Mouse (Mus musculus): Measurements from ENCODE around the gene Auts2. TPM values are rescaled to one million over a fixed set of nuclear protein-coding genes. Genes with fewer than 3 reads are reported as not detected.
"Not testable (repeated sequence)": the region's sequence is repeated elsewhere in the genome, so short reads cannot be mapped to it uniquely, and the experiment has no call there.

Gene Auts2
- polyA plus RNA-seq (2015; fragmentation: Nextera tagmentation; extraction: Ambion mirVana) = 1.8 and 2.3 TPM in 2 replicates

GRCm38 (mm10) chr5:132543118-132544071 is at the start of gene Auts2:
Auts2 (minus strand) TSS chr5:132543344.
- H3K27ac ChIP-seq (ENCODE audit: low read length) = peak within 1 kb of the TSS; percentile 41
- H3K9ac ChIP-seq (ENCODE audit: low read depth, low read length) = peak within 1 kb of the TSS; percentile 45
- peak; percentile 87 for ATAC-seq (ENCODE audit: low read depth)
- no peaks in the 10 kb centered on the region for H3K4me1 ChIP-seq (ENCODE audit: control insufficient read depth, low read depth, low read length)
- H3K27me3 ChIP-seq (ENCODE audit: control insufficient read depth, insufficient read depth, low read depth, low read length) = peaks cover 42% of the 10 kb centered on the region
- no peaks in the 10 kb centered on the region for H3K9me3 ChIP-seq (replicated peaks; ENCODE audit: control insufficient read depth, low read length)
- peak within 1 kb of the TSS; percentile 63 for H3K4me3 ChIP-seq (ENCODE audit: low read depth, low read length)
- peak within 1 kb of the TSS; percentile 51 for H3K4me2 ChIP-seq (ENCODE audit: low read depth, low read length)
- H3K36me3 ChIP-seq (ENCODE audit: control insufficient read depth, insufficient read depth) = no peaks in the 10 kb centered on the region
- WGBS (ENCODE audit: insufficient replicate concordance) = under 1% methylated on average over 54 of the region's 105 CpGs

- H3K4me2 ChIP-seq (ENCODE audit: low read depth, low read length) = no peak overlapping the region
- 73% methylated on average over 24 of the region's 24 CpGs for WGBS (ENCODE audit: insufficient replicate concordance)
- no peaks in the 10 kb centered on the region for H3K27me3 ChIP-seq (ENCODE audit: control insufficient read depth, insufficient read depth, low read depth, low read length)
- ATAC-seq (ENCODE audit: low read depth) = no peak
- H3K36me3 ChIP-seq (ENCODE audit: control insufficient read depth, insufficient read depth) = no peaks in the 10 kb centered on the region
- H3K27ac ChIP-seq (ENCODE audit: low read length) = no peak overlapping the region
- no peak overlapping the region for H3K9ac ChIP-seq (ENCODE audit: low read depth, low read length)
- no peak overlapping the region for H3K4me3 ChIP-seq (ENCODE audit: low read depth, low read length)
- H3K4me1 ChIP-seq (ENCODE audit: control insufficient read depth, low read depth, low read length) = no peaks in the 10 kb centered on the region
- H3K9me3 ChIP-seq (replicated peaks; ENCODE audit: control insufficient read depth, low read length) = no peaks in the 10 kb centered on the region
Measured at GRCm38 (mm10) chr5:132591721-132592695, 48.9 kb upstream of the Auts2 start.

GRCm38 (mm10) chr5:132579774-132580173 is 36.6 kb upstream of the Auts2 start:
- no peak overlapping the region for H3K4me2 ChIP-seq (ENCODE audit: low read depth, low read length)
- H3K9ac ChIP-seq (ENCODE audit: low read depth, low read length) = no peak overlapping the region
- H3K4me3 ChIP-seq (ENCODE audit: low read depth, low read length) = no peak overlapping the region
- ATAC-seq (ENCODE audit: low read depth) = no peak
- H3K9me3 ChIP-seq (replicated peaks; ENCODE audit: control insufficient read depth, low read length) = no peaks in the 10 kb centered on the region
- no peaks in the 10 kb centered on the region for H3K27me3 ChIP-seq (ENCODE audit: control insufficient read depth, insufficient read depth, low read depth, low read length)
- H3K4me1 ChIP-seq (ENCODE audit: control insufficient read depth, low read depth, low read length) = no peaks in the 10 kb centered on the region
- H3K27ac ChIP-seq (ENCODE audit: low read length) = no peak overlapping the region
- WGBS (ENCODE audit: insufficient replicate concordance) = 22% methylated on average over 7 of the region's 7 CpGs
- H3K36me3 ChIP-seq (ENCODE audit: control insufficient read depth, insufficient read depth) = no peaks in the 10 kb centered on the region

DNA sequence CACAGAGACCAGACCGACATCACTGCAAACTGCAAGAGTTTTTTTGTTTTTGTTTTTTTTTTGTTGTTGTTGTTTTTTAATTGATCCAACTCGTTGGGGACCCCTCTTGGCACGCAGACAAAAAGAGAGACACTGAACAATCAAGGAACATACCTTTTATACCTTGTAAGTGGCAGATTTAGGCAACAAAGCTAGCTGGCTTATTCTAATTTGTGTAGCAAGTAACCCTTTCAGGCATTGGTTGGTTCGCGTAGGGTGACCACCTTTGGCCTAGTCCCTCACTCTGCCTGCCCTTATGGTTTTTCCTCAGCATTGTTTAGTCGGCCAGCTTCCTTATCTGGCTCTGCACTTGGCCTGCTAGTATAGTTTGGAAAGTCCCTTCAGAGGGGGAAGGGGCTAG is 17.6 kb upstream of the Auts2 start:
- WGBS (ENCODE audit: insufficient replicate concordance) = 54% methylated on average over 6 of the region's 6 CpGs
- not testable (repeated sequence) for H3K9me3 ChIP-seq (replicated peaks; ENCODE audit: control insufficient read depth, low read length); H3K36me3 ChIP-seq (ENCODE audit: control insufficient read depth, insufficient read depth); ATAC-seq (ENCODE audit: low read depth); H3K27me3 ChIP-seq (ENCODE audit: control insufficient read depth, insufficient read depth, low read depth, low read length); H3K4me3 ChIP-seq (ENCODE audit: low read depth, low read length); H3K27ac ChIP-seq (ENCODE audit: low read length); H3K9ac ChIP-seq (ENCODE audit: low read depth, low read length); H3K4me2 ChIP-seq (ENCODE audit: low read depth, low read length); H3K4me1 ChIP-seq (ENCODE audit: control insufficient read depth, low read depth, low read length)

GRCm38 (mm10) chr5:132545761-132546160 is 2.6 kb upstream of the Auts2 start:
- Histone ChIP-seq H3K4me1 (ENCODE audit: control insufficient read depth, low read depth, low read length) (no peaks in the 10 kb centered on the region), H3K27me3 (ENCODE audit: control insufficient read depth, insufficient read depth, low read depth, low read length) (peaks cover 40% of the 10 kb centered on the region), H3K9ac (ENCODE audit: low read depth, low read length) (no peak overlapping the region), H3K27ac (ENCODE audit: low read length) (no peak overlapping the region), H3K36me3 (ENCODE audit: control insufficient read depth, insufficient read depth) (no peaks in the 10 kb centered on the region), H3K4me2 (ENCODE audit: low read depth, low read length) (no peak overlapping the region), H3K9me3 (replicated peaks; ENCODE audit: control insufficient read depth, low read length) (no peaks in the 10 kb centered on the region), H3K4me3 (ENCODE audit: low read depth, low read length) (no peak overlapping the region)
- ATAC-seq (ENCODE audit: low read depth) = no peak
- 33% methylated on average over 1 of the region's 1 CpGs for WGBS (ENCODE audit: insufficient replicate concordance)

DNA sequence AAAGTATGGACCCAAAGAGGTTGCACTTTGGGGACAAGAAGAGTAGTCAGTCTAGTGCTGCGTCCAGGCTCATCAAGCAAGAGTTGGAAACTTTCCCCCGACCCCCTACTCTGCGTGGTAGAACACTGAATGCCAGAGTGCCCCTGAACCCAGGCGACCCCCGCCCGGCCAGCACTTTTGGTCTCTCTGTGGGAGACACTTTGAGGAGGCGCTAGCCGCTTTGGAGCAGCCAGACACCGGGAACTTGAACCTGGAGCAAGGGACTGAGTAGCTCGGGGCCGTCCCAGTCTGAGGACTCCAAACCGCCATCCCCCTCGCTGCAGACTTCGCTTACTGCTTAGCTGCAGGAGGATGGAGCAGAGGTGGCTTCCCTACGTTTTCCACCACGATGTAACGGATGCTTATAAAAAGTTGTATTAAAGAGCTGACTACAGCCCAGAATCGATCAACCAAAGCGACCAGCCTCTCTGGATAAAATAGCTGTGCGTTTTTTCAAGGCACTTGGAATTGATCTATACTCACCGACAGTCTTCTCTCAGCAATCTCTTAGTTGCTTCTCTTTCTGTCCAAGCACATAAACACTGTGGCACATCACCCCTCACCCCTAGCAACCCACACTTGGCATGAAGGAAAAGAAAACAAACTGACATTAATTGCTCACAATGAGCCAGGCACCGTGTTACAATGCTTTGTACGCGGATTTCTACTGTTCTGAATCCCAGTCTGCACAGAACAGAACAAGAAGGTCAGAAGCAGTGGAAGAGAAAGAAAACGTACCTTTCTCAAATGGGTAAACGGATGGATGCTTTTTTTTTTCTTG is 1.2 kb upstream of the Auts2 start:
- H3K4me3 ChIP-seq (ENCODE audit: low read depth, low read length) = peak overlapping the region; percentile 63
- H3K27ac ChIP-seq (ENCODE audit: low read length) = no peak overlapping the region
- H3K4me2 ChIP-seq (ENCODE audit: low read depth, low read length) = peak overlapping the region; percentile 51
- H3K9me3 ChIP-seq (replicated peaks; ENCODE audit: control insufficient read depth, low read length) = no peaks in the 10 kb centered on the region
- 9% methylated on average over 26 of the region's 26 CpGs for WGBS (ENCODE audit: insufficient replicate concordance)
- H3K36me3 ChIP-seq (ENCODE audit: control insufficient read depth, insufficient read depth) = no peaks in the 10 kb centered on the region
- H3K27me3 ChIP-seq (ENCODE audit: control insufficient read depth, insufficient read depth, low read depth, low read length) = peaks cover 42% of the 10 kb centered on the region
- no peak overlapping the region for H3K9ac ChIP-seq (ENCODE audit: low read depth, low read length)
- no peaks in the 10 kb centered on the region for H3K4me1 ChIP-seq (ENCODE audit: control insufficient read depth, low read depth, low read length)
- ATAC-seq (ENCODE audit: low read depth) = no peak

GRCm38 (mm10) chr5:132542381-132543020 is 643 bp downstream of the Auts2 start:
- no peak overlapping the region for H3K27ac ChIP-seq (ENCODE audit: low read length)
- WGBS (ENCODE audit: insufficient replicate concordance) = under 1% methylated on average over 28 of the region's 28 CpGs
- H3K9me3 ChIP-seq (replicated peaks; ENCODE audit: control insufficient read depth, low read length) = no peaks in the 10 kb centered on the region
- peak overlapping the region; percentile 51 for H3K4me2 ChIP-seq (ENCODE audit: low read depth, low read length)
- ATAC-seq (ENCODE audit: low read depth) = no peak
- no peaks in the 10 kb centered on the region for H3K36me3 ChIP-seq (ENCODE audit: control insufficient read depth, insufficient read depth)
- no peaks in the 10 kb centered on the region for H3K4me1 ChIP-seq (ENCODE audit: control insufficient read depth, low read depth, low read length)
- peak overlapping the region; percentile 63 for H3K4me3 ChIP-seq (ENCODE audit: low read depth, low read length)
- H3K27me3 ChIP-seq (ENCODE audit: control insufficient read depth, insufficient read depth, low read depth, low read length) = peaks cover 42% of the 10 kb centered on the region
- H3K9ac ChIP-seq (ENCODE audit: low read depth, low read length) = peak overlapping the region; percentile 43; the same call in 1 of the 2 replicates

GRCm38 (mm10) chr5:132541951-132542350 is 1.2 kb downstream of the Auts2 start:
- H3K4me1 ChIP-seq (ENCODE audit: control insufficient read depth, low read depth, low read length) = no peaks in the 10 kb centered on the region
- peak overlapping the region; percentile 63 for H3K4me3 ChIP-seq (ENCODE audit: low read depth, low read length)
- peak overlapping the region; percentile 51; the same call in 1 of the 2 replicates for H3K9ac ChIP-seq (ENCODE audit: low read depth, low read length)
- no peaks in the 10 kb centered on the region for H3K36me3 ChIP-seq (ENCODE audit: control insufficient read depth, insufficient read depth)
- H3K9me3 ChIP-seq (replicated peaks; ENCODE audit: control insufficient read depth, low read length) = no peaks in the 10 kb centered on the region
- H3K27me3 ChIP-seq (ENCODE audit: control insufficient read depth, insufficient read depth, low read depth, low read length) = peaks cover 42% of the 10 kb centered on the region
- 0% methylated on average over 15 of the region's 21 CpGs for whole genome bisulfite sequencing (ENCODE audit: insufficient replicate concordance)
- ATAC-seq (ENCODE audit: low read depth) = no peak
- peak overlapping the region; percentile 51 for H3K4me2 ChIP-seq (ENCODE audit: low read depth, low read length)
- H3K27ac ChIP-seq (ENCODE audit: low read length) = no peak overlapping the region
